Mouse (Mus musculus) right cerebral cortex, postnatal 36 days (tissue): ENCODE measurements around the gene Sars2.
A peak's percentile ranks its signal among the peaks of the same experiment; 100 is the strongest.

Source experiments
- DNase-seq, 2 experiments: peaks; one replicate each; pipeline ENCODE4 v3.0.0; 2022; ENCODE audit warnings: low spot score in 2 of 2, mixed read lengths in 1 of 2

The Sars2 gene

DNA sequence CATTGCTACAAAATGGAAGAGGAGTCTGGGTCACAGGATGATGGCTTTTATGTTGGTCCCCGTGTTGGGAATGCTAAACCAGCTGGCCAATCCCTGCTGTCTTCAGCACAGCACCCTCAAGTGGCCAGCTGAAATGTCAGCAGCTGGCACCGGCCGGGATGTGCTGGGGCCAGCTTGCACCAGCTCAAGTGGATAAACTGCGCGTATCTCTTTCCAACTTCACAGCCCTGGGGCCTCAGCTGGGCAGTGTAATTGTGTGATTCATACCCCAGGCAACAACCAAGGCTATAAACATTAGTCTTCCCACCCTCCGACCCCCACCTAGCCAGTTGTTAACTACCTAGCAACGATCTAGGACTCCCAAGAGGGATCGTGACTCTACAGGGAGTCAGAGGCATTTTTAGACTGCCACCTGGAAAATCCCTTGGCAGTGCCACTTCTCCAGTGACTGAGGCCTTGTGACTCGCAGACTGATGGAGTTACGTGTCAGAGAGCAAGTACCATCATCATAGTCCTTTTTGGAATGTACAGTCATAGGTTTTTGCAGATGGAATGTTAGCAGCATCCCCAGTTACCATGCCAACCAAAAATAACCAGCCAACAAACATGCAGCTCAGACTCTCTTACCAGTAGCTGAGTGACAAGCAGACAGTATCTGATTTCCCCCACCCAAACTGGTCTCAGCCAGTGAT, 14.0 kb upstream of the Sars2 start:
- peak; percentile 23 to 35 for DNase-seq

GRCm38 (mm10) chr7:28732341-28733142, 9.2 kb upstream of the Sars2 start:
- no peak for DNase-seq

GRCm38 (mm10) chr7:28733211-28733610, 8.6 kb upstream of the Sars2 start:
- no peak for DNase-seq

- no peak for DNase-seq
Observed at GRCm38 (mm10) chr7:28735701-28736100, 6.1 kb upstream of the Sars2 start.

- DNase-seq: no peak
Observed at GRCm38 (mm10) chr7:28739829-28740228, 2.0 kb upstream of the Sars2 start.

DNA sequence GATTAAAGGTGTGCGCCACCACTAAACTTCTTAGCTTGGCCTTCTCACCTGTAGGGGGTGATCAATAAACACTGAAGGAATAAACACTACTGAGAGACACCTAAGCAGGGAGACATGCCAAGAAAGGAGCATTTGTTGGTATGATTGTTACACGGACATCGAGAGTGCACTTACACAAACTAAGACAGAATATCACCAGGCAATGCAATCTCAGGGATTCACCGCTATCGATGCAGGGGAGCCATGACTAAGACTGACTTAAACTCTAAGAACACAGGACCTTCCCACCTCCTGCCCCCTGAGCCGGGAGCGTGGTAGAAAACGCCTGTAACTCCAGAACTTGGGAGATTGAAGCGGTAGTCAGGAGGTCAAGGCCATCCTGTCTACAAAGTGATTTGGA, 843 bp upstream of the Sars2 start:
- no peak for DNase-seq

DNA sequence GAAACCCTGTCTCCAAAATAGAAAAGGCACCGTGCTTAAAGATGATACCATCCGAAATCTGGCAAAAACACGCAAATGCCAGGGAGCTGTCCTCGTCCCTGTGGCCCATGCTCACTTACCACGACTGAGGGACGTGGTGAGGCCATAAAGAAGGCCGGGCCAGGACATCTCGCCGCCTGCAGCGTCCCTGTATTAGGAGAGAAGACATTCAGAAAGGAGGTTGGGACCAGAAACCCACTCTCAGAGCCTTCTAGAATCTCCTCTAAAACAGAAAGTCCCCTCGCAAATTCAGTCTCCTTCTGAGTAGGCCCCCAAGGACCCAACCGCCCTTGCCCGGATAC, 454 bp upstream of the Sars2 start:
- DNase-seq: no peak

DNA sequence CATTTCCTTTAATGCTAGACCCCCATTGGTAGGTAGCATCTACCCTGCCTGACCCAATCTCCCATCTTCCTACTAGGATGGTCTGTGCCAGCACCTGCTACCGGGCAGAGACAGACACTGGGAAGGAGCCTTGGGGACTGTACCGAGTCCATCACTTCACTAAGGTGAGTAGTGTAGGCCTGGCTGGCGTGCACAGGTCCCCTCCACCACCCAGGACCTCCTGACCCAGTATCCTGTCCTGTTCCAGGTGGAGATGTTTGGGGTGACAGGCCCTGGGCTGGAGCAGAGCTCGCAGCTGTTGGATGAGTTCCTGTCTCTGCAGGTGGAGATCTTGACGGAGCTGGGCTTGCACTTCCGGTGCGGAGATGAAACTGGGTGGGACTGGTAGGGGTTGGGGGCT, 8.1 kb downstream of the Sars2 start:
- no peak for DNase-seq

GRCm38 (mm10) chr7:28756079-28756478, 14.3 kb downstream of the Sars2 start, which contains the start of gene Ccer2:
TSS of gene Ccer2 (plus strand) at chr7:28756174.
- DNase-seq: no peak

DNA sequence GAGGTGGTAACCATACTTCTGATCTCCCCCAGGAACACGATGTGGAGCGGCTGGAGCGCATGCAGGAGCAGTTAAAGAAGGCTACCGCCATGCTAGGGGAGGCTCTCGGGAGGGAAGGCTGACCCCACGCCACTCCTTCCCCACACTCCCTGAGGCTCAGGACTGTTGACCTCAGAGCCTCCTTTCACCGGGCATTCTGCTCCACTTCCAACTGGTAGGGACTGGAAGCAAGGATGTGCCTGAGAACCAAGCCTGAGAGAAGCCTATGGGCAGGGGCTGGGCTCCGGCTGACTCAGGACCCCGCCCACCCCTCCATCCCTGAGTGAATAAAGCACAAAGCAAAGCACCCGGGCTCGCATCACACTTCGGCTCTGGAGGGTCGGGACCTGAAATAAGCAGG, 16.8 kb downstream of the Sars2 start:
- no peak for DNase-seq

- DNase-seq: no peak
Observed at GRCm38 (mm10) chr7:28761907-28762306, 20.1 kb downstream of the Sars2 start.

- DNase-seq: no peak
Observed at GRCm38 (mm10) chr7:28765211-28765610, 23.4 kb downstream of the Sars2 start.

DNA sequence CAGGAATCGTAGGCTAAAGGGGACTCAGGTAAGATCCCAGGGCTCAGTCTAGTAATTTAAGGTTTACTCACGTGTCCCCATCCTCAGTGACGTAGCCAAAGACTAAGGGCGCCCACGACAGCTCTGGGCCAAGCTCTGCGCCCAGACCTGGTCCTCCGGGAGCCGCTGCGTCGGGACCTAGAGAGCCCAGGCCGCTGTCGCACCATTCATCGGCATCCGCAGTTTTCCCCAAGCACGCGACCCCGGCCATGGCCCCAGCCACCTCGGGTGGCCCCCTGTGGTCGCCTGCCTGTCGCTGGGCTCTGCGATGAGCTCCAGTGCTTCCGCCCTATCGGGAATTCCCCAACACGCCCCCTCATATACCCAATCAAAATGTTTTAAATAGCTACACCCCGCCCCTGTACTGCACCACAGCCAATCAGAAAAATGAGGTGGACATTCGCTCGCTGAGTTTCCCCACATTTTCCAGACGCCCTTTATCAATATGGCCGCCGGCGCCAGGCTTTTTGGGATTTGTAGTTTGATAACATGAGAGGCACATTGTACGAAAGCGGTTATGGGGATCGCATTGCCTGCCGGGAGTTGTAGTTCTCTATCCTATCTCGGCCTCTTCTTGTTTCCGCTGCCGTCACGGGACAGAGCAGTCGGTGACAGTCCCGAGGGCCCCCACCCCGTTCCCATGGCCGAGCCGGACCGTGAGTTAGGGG, 24.5 kb downstream of the Sars2 start, which contains the start of gene Sirt2:
Gene Sirt2, plus strand, starts transcription at position 563 of the 707 bp plus-strand sequence.
- peak; percentile 99 for DNase-seq

DNA sequence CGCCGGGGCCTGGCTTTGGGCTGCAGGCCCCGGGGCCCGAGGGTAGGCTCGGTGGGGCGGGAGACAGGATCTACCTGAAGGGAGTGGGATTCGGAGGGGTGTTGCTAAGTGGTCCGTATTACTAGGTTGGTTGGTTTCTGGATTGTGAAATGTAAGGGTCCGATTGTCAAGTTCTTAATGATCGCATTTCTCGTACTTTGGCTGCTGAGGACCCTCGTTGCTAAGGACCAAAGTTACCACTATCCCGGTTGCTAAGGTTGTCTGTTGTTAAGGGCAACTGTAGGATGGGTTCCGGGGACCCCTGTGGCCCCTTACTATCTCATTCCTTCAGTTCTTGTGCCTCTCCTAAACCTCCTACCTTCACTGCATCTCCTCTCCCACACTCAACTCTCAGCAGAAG, 25.1 kb downstream of the Sars2 start:
- DNase-seq: no peak

DNA sequence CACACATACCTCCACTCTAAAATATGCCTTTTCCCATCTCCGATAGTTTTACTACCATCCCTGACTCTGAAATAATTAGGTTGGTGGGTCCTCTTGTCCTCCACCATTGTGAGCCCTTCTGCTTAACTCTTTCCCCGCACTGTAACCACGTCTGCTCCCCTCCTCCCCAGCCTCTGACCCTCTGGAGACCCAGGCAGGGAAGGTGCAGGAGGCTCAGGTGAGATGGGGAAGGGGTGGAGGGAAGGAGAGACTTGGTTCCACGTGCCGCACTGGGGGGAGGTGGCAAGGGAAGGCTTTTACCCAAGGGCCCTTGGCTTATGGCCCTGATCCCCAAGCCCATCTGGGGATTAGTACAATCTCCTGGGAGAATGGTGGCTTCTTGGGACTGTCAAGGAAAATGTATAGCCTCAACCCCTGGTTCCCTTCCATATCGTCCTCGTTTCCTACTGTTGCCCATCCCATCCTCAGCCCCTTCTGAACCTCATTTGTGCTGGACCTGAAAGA, 25.7 kb downstream of the Sars2 start, which contains the start of gene Nfkbib:
Gene Nfkbib, minus strand, starts transcription at position 51 of the 504 bp plus-strand sequence.
- DNase-seq: no peak

DNA sequence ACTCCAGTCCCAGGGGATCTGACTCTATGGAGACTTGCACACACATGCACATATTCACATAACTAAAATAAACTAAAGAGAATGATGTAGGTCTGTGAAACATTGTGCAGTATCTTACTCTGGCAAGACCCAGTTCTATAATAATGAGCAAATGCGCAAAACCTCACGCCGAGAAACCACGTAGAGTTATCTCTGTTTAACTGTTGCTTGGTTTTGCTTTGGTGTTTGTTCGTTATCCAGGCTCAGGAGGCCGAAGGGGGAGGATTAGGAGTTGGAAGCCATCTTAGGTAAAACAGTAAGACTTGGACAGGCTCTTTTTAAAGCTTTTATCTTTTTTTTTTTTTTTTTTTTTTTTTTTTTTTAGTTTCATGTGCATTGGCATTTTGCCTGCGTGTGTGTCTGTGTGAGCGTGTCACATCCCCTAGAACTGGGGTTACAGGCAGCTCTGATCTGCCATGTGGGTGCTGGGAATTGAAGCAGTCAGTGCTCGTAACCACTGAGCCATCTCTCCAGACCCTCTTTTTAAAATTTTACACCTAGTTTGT, 27.7 kb downstream of the Sars2 start:
- DNase-seq: no peak

DNA sequence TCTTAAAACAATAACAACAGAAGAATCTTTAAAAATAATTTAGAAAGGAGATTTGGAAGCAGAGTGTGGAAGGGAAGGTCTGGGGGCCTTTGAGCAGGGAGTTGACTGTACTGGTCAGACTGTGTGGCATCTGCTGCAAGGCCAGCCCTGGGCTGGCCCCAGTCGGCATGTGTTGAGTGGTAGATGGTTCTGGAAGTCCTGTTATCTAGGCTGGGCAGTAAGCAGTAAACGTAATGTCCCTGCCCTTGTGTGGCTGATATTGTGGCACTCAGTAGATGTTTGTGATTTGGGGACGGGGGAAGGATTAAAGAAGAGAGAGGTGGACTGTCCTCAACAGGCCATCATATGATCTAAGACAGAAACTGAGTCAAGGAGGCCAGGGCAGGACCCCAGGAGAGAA, 28.5 kb downstream of the Sars2 start:
- no peak for DNase-seq

GRCm38 (mm10) chr7:28771867-28772266, 30.1 kb downstream of the Sars2 start:
- no peak for DNase-seq

GRCm38 (mm10) chr7:28773163-28773562, 31.4 kb downstream of the Sars2 start:
- DNase-seq: no peak

DNA sequence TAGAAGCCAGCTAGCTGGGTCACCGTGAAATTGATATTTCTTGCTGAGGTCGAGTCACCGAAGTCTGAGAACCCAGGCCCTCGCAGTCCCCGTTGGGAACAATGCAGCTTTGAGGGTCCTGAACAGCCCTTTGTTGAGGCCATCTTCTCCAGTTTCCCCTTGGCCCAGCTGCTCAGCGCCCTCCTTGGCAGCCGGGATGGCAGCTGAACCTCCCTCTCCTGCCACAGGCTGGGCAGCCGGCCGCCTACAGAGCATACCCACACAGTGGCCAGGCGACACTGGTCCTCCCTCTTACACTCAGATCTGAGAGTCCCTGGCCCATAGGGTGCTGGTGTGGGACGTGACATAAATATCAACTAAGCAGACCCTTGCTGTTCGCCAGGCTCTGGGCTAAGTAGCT, 32.4 kb downstream of the Sars2 start:
- DNase-seq: no peak

- DNase-seq: no peak
Observed at GRCm38 (mm10) chr7:28775129-28775528, 33.3 kb downstream of the Sars2 start.

GRCm38 (mm10) chr7:28778825-28779224, 37.0 kb downstream of the Sars2 start:
- no peak for DNase-seq
